Mouse (Mus musculus) urinary bladder, adult 2 months (tissue): Measurements from ENCODE around the gene Nfkb2. TPM values are rescaled to one million over a fixed set of nuclear protein-coding genes. Genes with fewer than 3 reads are reported as not detected.

ENCODE experiments used
- DNase-seq: peaks from one replicate; pipeline ENCODE4 v3.0.0; 2022; ENCODE audit warnings: low spot score
- polyA plus RNA-seq: library from polyadenylated mRNA; depleted of rRNA; stranded (reverse); fragments of >200 nt; gene quantifications from 2 replicates; pipeline ENCODE4 v1.2.3, GENCODE M21; 2012; rRNA removed

Nfkb2 gene
- polyA plus RNA-seq, 1 experiment: 23.0 TPM

DNA sequence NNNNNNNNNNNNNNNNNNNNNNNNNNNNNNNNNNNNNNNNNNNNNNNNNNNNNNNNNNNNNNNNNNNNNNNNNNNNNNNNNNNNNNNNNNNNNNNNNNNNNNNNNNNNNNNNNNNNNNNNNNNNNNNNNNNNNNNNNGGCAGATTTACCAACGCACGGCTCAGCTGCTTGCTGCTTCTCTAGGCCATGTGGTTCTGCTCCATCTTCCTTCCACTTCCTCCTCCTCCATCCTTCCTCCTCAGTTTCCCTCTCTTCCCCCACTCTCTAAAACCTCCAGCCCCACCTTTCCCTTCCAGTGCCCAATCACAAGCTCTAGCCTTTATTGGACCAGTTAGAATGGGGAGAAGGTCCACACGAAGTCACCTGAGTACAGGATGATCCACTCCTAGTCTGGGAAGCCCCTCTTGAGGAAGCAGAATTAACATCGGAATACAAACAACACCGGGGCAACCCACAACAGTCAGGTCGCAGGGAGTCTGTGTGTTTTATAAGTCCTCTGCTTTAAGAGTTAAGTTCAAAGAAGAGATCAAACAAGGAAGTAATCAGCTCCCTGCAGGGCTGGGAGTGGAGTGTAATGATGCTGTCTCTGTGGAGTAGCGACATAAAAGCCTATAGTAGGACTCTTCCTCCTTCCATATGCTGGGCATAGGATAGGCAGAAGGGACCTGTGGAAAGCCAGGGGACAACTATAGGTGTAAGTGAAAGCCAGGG is 40.7 kb downstream of the Nfkb2 start:
- no peak for DNase-seq

DNA sequence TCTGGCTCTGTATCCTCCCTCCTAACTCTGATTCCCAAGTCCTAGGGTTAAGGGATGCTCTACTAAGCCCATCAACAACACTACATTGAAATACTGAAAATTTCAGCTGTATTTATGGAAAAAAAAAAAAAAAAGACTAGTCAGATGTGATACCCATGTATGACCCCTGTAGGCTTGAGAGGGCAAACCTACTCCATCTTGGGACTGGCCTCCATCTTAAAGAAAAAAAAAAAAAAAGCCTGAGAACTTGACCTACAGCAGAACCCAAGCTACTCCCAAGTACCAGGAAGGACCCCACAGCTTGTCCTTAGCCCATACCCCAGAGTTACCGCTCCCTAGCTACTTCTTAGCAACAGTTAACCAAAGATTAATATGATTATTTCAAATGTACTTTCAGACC is 43.0 kb downstream of the Nfkb2 start:
- DNase-seq: no peak

DNA sequence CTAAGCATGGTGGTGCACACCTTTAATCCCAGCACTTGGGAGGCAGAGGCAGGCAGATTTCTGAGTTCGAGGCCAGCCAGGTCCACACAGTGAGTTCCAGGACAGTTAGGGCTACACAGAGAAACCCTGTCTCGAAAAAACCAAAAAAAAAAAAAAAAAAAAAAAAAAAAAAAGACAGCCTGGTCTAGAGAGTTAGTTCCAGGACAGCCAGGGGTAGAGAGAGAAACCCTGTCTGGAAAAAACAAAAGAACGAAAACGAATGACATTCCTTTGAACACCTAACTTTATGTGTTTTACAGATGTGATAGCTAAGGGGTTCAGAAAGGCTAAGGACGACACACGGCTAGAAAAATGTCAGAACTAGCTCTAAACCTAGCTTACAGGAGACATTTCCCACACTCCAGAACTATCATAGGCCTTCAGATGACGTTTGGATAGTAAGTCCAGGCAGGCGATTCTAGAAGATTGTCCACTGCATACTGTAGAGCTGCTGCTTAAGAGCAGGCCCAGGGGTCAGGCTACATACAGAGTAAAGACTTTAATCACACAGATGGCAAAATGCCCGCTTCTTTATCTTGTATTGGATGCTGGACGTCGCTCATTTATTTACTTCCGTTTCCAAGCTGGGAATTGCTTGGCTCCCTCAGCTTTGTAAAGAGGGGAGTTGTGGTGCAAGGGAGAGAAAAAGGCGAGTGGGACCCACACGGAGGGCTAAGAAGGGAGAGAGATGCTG is 44.0 kb downstream of the Nfkb2 start:
- no peak for DNase-seq

DNA sequence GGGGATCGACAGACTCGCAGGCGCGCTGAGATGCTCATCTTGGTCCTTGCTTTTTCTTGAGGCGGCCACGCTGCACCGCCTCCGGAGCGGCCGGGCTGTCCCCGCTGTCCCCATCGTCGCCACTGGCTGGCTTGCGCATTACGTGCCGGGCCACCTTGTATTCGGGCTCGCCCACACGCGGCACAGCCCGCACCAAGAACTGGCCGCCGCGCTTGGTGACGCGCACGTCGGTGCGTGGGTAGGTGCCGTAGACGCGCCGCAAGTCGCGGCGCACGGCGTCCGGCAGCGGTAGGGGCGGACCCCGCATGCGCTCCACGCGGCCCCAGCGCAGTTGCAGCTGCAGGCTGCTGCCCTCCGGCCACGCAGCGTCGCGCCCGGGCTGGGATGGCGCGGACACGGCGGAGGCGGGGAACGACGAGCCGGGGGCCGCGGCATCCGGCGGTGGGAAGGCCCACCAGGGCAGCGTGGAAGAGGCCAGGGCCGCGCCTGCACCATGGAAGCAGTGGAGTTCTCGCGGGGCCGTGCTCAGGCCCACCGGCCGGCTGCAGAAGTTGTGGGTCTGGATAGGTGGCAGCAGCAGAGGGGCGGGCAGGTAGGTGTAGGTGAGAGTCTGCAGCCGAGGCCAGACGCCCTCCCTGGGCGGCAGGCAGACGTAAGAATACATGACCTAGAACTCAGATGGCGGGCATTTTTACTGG is 44.8 kb downstream of the Nfkb2 start:
- DNase-seq: peak; percentile 63

DNA sequence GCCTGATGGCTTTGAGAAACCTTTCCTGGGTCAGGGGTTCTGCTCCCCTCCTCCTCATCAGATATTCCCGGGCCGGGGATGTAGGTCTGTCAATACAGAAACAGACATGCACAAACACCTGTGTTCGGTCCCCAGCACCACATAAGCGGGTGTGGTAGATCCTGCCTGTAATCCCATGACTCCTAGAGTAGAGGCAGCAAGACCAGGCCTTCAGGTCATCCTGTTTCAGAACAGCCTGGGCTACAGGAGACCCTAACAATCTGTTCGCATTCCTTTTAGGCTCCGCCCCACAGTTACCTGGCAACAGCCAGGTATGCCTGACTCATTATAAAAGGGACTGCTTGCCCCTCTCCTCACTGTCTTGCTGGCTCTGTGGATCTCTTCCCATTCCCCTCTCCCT is 45.4 kb downstream of the Nfkb2 start:
- DNase-seq: no peak

DNA sequence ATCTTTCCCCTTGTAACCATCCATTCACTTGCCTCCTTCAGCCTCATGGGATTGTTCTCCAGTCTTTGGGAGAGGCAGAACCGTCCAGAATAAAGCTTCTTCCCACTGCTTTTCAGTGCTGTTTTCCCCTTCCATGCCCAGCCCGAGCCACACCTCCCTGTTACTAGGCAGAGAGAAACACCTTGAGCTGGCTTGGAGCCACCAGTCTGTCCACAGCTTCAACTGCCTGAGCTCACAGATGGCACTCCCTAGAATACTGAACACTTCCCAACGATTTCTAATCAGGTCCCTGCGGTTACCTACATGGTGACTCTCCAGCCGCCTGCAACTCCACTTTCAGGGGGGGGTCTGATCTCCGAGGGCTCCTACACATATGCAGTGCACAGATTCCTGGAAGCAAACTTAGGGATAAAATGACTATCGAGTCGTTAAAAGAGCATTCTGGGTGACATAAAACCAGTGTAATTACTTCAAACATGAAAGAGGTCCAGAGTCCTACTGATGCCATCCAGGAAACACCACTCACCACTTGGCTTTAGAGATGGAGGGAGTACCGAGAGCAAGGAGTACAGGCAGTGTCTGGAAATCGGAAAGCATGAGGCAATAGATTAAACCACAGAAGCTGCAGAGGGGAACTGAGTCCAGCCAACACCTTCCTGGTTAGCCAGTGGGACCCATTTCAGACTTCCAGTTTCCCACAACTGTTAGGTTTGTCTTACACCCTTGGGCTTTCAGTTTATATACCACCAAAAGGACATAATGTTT is 46.2 kb downstream of the Nfkb2 start, which contains the start of gene 2310034G01Rik:
Gene 2310034G01Rik, minus strand, starts transcription at position 135 of the 765 bp plus-strand sequence.
- no peak for DNase-seq

DNA sequence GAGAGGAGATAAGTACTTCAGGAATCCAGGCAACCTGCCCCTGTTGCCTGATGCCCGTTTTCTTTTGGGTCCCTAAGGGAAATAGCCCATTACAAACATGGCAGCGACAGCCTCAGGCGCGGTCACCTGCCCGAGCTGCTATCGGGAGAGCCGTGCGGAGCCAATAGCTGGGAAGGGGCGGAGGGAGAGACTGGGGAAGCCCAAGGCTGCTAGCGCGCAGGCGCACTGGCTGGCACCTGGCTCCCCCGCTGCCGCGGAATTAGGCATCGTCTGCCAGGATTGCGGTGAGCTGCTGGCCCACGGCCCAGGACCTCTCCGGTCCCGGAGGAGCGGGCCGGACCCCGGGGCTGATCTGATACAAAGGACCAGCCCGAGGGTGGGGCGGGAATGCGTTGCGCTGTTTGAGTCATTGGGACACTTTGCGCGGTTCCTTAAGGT is 52.6 kb downstream of the Nfkb2 start:
- DNase-seq: peak; percentile 72

DNA sequence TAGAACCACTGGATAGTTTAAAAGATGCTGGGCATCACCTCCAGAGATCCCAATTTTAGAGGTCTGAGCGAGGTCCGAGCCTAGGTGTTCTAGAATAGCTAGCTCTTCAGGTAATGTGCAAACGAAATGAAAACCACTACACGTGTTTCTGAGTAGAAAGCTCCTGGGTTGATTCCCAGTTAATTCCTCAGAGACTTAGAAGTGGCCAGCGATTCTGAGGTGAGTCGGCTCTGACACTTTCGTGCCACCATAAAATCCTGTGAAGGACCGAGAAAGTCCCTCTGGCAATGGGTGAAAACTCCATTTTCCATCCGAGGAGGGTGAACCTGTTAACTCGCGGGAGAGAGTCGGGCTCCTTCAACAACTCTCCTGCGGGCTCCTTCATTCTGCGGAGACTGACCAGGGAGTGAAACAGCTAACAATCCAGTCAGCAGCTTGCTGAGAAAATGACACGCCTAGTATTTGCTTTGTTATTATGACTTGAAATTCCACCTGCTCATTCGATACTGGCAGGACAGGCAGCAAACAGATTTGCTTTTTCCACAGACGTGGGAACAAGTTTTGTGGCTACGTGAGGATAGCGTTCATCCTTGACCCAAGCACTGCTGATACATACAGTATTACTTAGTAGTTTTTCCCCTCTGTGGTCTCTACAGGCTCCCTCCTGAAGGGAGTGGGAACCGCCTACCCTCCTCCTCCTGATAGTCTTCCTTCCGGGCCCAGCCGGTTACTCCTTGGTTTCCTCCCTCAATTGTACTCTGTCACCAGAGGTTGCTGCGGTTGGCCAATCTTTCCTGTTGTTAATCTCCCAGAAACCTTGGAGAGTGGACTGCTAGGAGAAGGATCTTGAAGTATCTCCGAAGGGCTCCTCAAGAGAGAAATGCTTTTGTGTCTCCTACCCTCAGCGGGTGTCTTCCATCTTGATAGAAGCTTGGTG is 53.5 kb downstream of the Nfkb2 start:
- no peak for DNase-seq

DNA sequence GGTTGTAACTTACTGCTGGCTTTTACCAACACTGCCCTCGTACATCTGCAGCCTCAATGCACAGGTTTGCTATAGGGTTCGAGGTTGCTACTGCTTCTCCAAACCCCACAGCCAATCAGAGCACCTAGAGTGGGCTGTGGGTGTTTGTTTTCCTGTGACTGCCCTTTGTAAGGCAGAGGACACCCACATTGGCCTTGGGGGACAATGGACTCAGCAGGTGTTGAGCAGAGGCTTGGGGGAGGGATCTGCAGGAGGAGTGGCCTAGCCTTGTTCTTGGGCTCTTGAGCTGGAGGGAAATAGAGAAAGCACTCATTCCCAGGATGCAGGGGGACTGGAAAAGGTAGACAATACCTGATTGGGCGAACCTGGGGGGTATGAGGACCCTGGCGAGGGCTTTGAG is 54.3 kb downstream of the Nfkb2 start:
- no peak for DNase-seq

Other genes starting within 250 kb of the Nfkb2 start
- 27.7 and 30.1 TPM in 2 replicates for gene Nolc1, start 228.5 kb upstream of the Nfkb2 start, polyA plus RNA-seq
- gene Elovl3, start 172.4 kb upstream of the Nfkb2 start, polyA plus RNA-seq: not detected in 2 replicates
- gene Pitx3, start 156.0 kb upstream of the Nfkb2 start, polyA plus RNA-seq: 0.12 and 0.19 TPM in 2 replicates
- gene Gbf1, start 151.8 kb upstream of the Nfkb2 start, polyA plus RNA-seq: 56.3 and 57.5 TPM in 2 replicates
- 156 and 191 TPM in 2 replicates for gene Psd, start 22.8 kb downstream of the Nfkb2 start, polyA plus RNA-seq
- gene Fbxl15, start 23.9 kb downstream of the Nfkb2 start, polyA plus RNA-seq: 11.0 and 11.7 TPM in 2 replicates
- gene Cuedc2, start 34.4 kb downstream of the Nfkb2 start, polyA plus RNA-seq: 114 and 120 TPM in 2 replicates
- 4.8 and 5.2 TPM in 2 replicates for gene Mfsd13a, start 36.8 kb downstream of the Nfkb2 start, polyA plus RNA-seq
- 2.4 and 3.0 TPM in 2 replicates for gene 2310034G01Rik, start 46.0 kb downstream of the Nfkb2 start, polyA plus RNA-seq
- 99.3 and 101 TPM in 2 replicates for gene Actr1a, start 91.4 kb downstream of the Nfkb2 start, polyA plus RNA-seq
- 15.5 and 19.7 TPM in 2 replicates for gene Sufu, start 92.6 kb downstream of the Nfkb2 start, polyA plus RNA-seq
- gene Trim8, start 197.4 kb downstream of the Nfkb2 start, polyA plus RNA-seq: 17.2 and 25.2 TPM in 2 replicates